Mouse (Mus musculus) adrenal gland (tissue): ENCODE results near the gene Car2.

Experiments used
- intact Hi-C: fragments of 180-260 bp; cut with DNase I; formaldehyde crosslinking; loops from one replicate; pipeline ENCODE4 v1.15.1; 2025

The Car2 gene

DNA sequence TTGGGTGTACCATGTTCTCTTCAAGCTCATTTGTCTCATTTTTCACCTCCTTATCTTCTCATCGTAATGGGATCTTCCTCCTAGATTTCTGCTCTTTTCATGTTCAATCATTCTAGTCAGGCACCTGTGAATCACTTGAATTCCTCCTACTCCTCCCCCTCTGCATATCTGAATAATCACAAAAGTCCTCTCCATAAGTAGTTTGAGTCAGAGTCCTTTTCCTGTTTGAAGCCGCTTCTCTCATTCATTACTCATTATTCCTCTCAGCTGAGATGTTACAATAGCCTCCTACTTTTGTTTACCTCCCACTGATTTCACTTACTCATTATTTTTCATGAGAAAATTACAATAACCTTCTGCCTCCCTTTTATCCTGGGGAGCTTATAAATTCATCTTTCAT lies 31.2 kb downstream of the Car2 start:
- intact Hi-C loops = no loop called here

DNA sequence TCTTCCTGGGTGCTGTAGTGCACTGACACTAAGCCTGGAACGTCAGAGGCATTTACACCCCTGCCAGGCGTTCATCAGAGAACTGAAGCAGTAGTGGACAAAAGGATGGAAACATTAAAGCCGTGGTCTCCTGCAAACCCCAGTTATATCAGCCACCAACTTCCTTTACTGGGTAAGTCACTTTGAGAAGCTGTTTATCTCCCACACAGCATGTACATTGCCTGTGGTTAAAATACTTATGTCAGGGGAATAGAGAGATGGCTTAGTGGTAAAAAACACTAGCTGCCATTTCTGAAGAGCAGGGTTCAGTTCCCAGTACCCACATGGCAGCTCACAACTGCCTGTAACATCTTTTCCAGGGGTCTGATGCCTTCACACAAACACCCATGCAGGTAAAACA lies 58.6 kb downstream of the Car2 start:
- intact Hi-C loops = no loop called here

DNA sequence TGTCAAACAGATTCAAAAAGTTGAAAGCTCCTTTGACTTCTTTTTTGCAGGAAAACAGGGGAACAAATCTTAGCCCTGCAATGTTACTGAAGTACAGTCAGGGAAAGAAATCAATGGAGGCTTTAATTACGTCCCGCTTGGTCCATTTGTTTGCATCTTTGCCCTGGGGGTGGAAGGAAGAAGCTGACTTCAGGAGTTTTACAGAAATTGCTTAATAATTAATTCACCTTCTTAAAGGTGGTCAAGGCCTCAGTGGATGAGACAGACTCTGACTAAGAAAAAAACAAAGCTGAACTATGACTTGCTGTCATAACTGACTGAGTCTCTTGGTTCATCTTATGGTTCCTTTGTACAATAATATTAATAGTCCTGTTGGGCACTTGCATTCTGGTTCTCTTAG lies 59.6 kb downstream of the Car2 start:
- intact Hi-C loops = no loop called here

DNA sequence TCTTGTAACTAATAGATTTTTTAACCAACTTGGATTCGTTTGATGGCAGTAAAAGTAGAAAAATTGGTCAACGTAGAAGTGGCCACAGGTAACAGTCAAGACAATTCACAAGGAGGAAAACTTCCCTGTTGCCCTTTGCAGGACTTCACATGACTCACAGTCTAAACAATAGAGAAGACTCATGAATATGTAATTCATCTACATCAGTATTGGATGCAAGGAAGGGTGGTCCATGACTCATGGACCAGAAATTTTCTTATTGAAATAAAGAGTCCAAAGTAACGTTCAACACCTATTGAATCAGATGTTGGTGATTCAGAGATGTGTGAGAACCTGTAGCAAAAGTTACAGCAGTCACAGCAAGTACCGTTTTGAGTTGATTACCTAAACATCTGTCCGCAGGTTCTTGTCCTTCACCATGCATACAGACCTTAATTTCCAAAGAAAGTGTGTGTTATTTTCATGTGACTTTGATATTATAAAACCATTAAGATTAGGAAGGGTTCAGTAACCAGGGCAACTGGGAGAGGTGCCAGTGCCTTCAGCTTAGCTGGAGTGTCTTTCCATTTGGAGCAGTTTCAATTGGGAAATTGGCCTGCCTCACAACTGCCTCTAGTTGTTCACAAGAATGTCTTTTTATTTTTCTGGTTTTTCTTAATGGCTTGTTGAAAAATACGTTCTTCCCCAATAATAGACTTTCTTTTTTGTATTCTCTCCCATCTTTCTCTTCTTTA lies 62.2 kb downstream of the Car2 start:
- intact Hi-C loops = no loop called here

DNA sequence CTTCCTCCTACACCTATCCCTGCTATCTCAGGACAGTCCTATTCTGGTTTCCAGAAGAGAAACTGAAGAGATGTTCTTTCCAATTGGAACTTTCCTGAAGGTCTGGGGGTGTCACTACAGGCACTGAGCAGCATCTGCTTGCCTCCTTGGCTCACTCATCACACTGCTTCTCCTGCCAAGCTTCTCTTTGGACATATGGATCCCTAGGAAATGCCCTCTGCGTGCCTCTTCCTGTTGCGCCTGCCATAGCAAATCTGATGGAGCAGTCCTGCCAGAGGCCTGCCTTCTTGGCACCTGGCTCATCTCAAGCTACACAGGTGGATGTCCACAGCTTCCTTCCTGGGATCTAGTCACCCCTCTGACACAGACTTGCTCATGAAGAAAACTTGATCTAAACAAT lies 64.0 kb downstream of the Car2 start:
- intact Hi-C loops = no loop called here
